Mouse (Mus musculus): ENCODE measurements around the gene Crygn.
"Not testable (repeated sequence)": the region's sequence is repeated elsewhere in the genome, so short reads cannot be mapped to it uniquely, and the experiment has no call there.

Gene Crygn

DNA sequence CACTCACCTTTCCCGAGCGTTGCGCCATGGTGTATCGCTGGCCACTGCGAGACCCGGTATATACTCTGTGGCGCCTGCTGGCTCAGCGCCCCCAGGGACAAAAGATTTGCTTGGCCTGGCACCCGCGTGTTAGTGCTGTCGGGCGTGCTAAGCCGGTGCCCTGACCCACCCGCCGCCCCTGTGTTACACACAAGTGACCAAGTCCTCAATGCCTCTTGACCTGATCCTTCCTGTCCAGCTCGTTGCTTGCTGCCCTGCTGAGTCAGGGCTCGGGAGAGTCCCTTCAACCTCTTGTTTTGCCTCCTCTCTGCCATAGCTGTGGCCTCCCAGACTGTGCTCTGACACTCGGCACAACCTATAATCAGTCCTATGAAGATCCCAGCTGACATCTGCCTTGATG lies at the start of gene Crygn:
Gene Crygn, minus strand, starts transcription at position 193 of the 400 bp plus-strand sequence.
- no peak for DNase-seq (ENCODE audit: low spot score in 2 of 2)

- DNase-seq (ENCODE audit: low spot score in 2 of 2): no peak
These were observed 47.4 kb upstream of the Crygn start for GRCm38 (mm10) chr5:24805222-24805621.

DNA sequence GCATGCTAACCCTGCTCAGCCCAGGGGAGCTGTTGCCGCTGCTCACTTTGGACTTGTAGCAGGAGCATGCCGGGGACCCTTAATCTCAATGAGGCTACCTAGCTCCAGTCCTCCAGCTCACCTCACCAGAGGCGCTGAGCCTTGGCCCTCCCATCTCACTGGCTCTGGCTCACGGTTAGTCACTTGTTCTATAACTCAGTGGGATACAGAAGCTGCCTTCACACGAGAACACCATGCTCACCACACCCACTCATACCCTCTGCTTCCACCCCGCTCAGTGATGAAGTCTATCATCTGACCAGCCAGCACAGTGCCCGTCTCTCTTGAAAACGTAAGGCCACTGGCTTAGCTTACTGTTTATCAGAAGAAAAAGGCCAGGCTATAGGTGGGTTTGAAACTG lies 46.9 kb upstream of the Crygn start:
- DNase-seq (ENCODE audit: low spot score in 2 of 2): no peak

- DNase-seq (ENCODE audit: low spot score in 2 of 2): no peak
These were observed 44.2 kb upstream of the Crygn start for GRCm38 (mm10) chr5:24801841-24802624.

DNA sequence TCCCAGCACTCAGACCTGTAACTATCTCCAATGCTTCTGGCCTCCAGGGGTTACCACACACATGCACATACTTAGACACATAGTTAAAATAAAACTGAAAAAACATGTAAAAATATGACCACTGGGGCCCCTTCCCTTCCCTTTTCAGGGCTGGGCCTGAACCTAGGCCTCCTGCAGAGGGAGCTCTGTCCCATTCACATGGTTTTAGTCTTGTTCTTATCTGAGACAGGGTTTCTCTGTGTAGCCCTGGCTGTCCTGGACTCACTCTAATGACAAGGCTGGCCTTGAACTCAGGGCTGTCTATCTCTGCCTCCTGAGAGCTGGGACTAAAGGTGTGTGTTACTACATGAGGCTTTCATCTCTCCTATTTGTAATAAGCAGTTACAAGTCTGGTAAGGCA lies 42.6 kb upstream of the Crygn start:
- no peak for DNase-seq (ENCODE audit: low spot score in 2 of 2)

- no peak for DNase-seq (ENCODE audit: low spot score in 2 of 2)
These were observed 40.8 kb upstream of the Crygn start for GRCm38 (mm10) chr5:24798639-24799038.

- DNase-seq (ENCODE audit: low spot score in 2 of 2): no peak
These were observed 40.0 kb upstream of the Crygn start for GRCm38 (mm10) chr5:24797858-24798257.

DNA sequence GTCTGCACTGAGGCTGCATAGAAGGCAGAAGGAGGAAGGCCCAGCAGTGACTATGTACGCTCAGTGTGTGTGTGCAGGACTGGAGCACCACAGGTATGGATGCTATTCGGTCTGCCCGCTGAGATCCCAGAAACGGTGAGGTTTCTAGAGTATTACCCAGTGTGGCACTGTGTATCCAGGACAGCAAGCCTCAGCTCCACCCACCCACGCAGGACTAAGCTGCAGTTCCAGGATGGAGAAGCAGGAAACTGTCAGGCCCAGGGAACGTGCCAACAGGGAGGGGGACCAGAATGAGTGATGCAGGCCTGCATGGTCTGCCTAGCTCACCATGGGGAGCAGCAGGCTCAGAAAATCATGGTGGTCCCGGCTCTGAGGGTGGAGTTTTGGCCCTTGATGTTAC lies 35.2 kb upstream of the Crygn start:
- DNase-seq (ENCODE audit: low spot score in 2 of 2): no peak

- DNase-seq (ENCODE audit: low spot score in 2 of 2): no peak
These were observed 25.1 kb upstream of the Crygn start for GRCm38 (mm10) chr5:24782957-24783356.

- peak; percentile 62 to 69 for DNase-seq (ENCODE audit: low spot score in 2 of 2)
These were observed 23.2 kb upstream of the Crygn start for GRCm38 (mm10) chr5:24781048-24781447.

- DNase-seq (ENCODE audit: low spot score in 2 of 2): no peak
These were observed 22.2 kb upstream of the Crygn start for GRCm38 (mm10) chr5:24779881-24780512.

- no peak for DNase-seq (ENCODE audit: low spot score in 2 of 2)
These were observed 21.5 kb upstream of the Crygn start for GRCm38 (mm10) chr5:24779321-24779720.

DNA sequence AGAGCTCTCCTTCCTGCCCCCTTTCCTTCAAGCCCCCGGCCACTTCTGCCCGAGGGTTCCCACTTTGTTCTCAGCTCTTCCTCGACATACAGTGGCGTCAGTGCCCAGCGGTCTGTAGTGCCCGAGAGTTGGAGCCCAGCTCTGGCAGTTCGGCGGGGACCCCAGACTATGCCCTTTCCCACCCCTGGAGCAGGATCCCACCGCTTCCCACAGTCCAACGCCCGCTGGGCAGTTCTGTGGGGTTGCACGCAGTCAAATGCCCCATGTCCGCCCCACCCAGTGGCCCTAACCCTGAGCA lies 21.0 kb upstream of the Crygn start:
- DNase-seq (ENCODE audit: low spot score in 2 of 2): no peak

GRCm38 (mm10) chr5:24778082-24778842 lies 20.5 kb upstream of the Crygn start:
- no peak for DNase-seq (ENCODE audit: low spot score in 2 of 2)

DNA sequence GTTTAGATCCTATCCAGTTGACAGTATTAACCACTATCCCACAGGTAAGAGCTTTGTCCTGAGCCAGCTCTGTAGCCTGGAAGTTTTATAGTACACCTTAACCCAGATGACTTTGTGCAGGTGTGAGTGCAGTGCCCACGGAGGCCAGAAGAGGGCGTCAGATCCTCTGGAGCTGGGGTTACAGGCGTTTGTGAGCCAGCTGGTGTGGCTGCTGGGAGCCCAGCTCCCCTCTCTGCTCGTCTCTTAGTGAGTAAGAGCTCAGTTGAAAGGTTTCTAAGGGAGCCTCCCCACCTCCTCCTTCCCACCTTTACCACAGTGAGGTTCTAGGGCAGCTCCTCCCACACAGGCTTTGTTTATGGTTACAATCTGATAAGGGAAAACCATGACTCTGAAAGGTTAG lies 18.9 kb upstream of the Crygn start:
- DNase-seq (ENCODE audit: low spot score in 2 of 2): no peak

- DNase-seq (ENCODE audit: low spot score in 2 of 2): not testable (repeated sequence)
These were observed 16.7 kb upstream of the Crygn start for GRCm38 (mm10) chr5:24774549-24774948.

DNA sequence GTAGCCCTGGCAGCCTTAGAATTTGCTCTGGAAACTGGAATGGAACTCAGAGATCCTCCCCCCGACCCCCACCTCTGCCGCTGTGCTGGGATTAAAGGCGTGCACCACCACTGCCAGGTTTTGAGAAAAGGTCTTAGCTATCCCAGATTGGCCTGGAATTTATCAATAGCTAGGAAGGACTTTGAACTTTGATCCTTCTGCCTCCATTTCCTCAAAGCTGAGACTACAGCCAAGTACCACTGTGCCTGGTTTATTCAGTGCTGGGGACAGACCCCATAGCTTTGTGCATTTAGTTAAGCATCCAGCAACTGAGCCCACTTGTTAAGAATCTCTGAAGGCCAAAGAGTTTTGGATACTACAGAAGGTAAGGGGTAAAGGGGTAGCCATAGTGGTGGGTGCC lies 877 bp downstream of the Crygn start:
- DNase-seq (ENCODE audit: low spot score in 2 of 2): no peak

GRCm38 (mm10) chr5:24752175-24752498 lies 5.7 kb downstream of the Crygn start:
- no peak for DNase-seq (ENCODE audit: low spot score in 2 of 2)

DNA sequence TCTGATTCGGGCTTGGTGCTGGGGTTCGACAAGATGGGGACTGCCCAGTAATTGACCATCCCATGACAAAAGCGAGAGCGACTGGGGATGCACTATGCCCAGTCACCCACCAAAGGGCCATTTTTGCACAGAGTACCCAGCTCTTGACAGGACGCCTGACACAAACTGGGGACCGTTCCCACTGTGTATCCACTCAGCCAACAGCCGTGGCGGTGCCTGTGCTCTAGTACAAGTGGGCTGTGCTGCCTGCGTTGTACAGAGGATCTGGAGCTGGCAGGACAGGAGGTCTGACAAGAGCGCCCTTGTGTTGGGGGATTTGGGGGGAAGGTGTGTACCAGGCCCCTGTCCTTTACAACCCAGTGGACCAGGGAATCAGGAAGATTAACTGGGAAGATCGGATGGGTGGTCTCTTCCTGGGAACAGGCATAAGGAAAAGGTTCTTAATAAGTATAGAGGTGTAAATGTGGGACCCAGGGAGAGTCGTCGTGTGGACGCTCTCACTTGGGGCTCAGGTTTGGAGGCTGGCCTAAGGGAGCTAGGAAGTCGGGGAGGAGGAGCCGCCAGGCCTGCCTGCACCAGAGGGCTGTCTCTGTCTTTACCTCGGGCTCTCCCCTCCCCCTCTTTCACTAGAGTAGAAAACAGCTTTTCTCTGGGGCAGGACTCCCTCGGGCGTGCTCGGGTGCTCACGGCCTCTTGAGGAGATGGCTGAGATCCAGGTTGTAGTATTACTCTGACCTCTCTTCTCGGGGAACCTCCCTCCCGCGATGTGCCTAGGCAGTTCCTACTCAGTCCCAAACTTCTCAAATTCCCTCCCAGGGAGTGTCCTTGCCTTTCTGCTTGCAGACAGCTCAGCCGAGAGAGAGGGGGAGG lies 6.3 kb downstream of the Crygn start:
- peak in 1 of 2 experiments; percentile 43 for DNase-seq (ENCODE audit: low spot score in 2 of 2)

- DNase-seq (ENCODE audit: low spot score in 2 of 2): peak; percentile 53 to 82
These were observed 7.2 kb downstream of the Crygn start for GRCm38 (mm10) chr5:24750321-24751304.

GRCm38 (mm10) chr5:24749731-24750130 lies 8.1 kb downstream of the Crygn start:
- DNase-seq (ENCODE audit: low spot score in 2 of 2): no peak

All from left cerebral cortex, adult 9 months (tissue).